Mouse (Mus musculus) G1E (cell line): Measurements from ENCODE around the gene Siglecg.

ENCODE experiments used
- CTCF ChIP-seq: IDR thresholded peaks from 2 replicates; pipeline ENCODE4 v1.5.1; 2012; ENCODE audit warnings: low read depth, low read length, inconsistent platforms, mixed read lengths
- GATA1 ChIP-seq: IDR thresholded peaks from 2 replicates; pipeline ENCODE4 v1.6.1; 2012; ENCODE audit warnings: borderline replicate concordance, low read length, inconsistent platforms, mixed read lengths
- POLR2AphosphoS5 ChIP-seq: IDR thresholded peaks from 2 replicates; pipeline ENCODE4 v1.6.1; 2012; ENCODE audit warnings: low read depth, low read length, inconsistent platforms; ENCODE audit not compliant: insufficient replicate concordance
- TAL1 ChIP-seq: conservative IDR thresholded peaks from 2 replicates; pipeline ENCODE4 v1.6.1; 2012; ENCODE audit warnings: low read depth, low read length, inconsistent platforms, mixed read lengths

DNA sequence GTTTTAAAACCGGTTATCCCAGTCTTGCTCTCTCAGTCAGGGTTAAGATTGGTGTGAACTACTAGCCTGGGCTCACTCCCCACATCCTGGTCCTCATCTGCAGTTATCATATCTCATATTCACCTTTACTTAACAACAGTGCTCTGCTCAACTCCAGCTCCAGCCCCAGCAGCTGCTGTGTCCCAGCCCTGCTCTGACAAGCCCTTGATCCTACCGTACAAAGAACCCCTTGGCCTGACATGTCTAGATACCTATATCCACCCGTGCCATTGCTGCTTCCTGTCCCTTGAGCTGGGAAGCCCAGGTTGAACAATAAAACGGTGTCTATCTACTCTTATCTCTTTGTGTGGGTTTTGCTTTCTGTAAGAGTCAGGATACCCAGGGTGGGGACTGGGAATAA lies 21.5 kb downstream of the Siglecg start:
- no peak for TF ChIP-seq CTCF
- TF ChIP-seq TAL1, result no peak
- no peak for TF ChIP-seq GATA1
- TF ChIP-seq POLR2AphosphoS5, result no peak
